ENCODE assay signal across 8 mouse cellular contexts in the genomic region with DNA sequence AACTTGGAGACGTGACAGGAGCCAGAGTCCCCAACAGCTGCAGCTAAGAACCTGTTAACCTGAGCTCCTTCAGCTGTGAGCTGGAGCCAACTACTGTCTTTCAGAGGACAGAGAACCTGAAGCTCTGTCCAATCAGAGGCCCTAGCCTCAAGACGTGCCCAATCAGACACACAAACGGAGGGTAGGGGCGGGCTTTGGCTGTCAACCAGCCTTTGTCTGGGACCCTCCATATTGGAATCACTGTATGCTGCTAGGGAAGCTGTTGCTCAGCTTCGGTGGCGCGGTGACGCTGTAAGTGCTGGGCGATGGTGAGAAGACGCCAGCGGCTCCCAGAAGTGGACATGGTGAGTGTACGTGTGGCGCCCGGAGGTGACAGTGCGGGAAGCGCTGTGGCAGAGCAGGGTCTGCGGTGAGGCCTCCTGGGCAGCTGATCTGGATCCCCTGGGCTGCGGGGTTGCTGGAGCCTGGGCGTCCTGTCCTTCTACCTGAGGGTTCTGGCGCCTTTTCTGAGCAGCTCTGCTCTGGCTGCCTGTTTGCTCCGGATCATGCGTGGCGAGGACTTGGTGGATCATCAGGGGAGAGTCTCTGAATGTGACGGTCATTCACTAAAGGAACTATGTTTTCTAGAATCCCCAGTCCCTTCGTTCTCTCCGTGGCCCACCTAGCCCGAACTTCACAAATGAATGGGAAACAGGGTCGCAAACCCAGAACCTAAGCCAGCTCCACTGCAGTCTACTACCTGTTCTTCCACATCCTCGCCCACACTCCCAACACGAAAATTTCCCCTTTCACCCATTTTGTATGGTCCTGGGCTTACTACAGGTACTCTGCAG. TPM values are rescaled to one million over a fixed set of nuclear protein-coding genes. Genes with fewer than 3 reads are reported as not detected.
DNase-seq lines count a peak whose midpoint lies in the region; ATAC-seq lines count a peak whose summit lies in the region.

A430033K04Rik (plus strand) TSS at position 215 of the 833 bp plus-strand sequence.

- peak within 1 kb of the TSS; percentile 85 for H3K4me2 ChIP-seq in heart, embryonic 13.5 days
- H3K4me2 ChIP-seq in liver, embryonic 12.5 days, result peak within 1 kb of the TSS; percentile 79
- H3K4me2 ChIP-seq in stomach, embryonic 15.5 days, result peak within 1 kb of the TSS; percentile 67

- no peaks in the 10 kb centered on the region for H3K27me3 ChIP-seq in heart, embryonic 13.5 days (replicated peaks)
- H3K27me3 ChIP-seq in liver, embryonic 12.5 days (replicated peaks), result no peaks in the 10 kb centered on the region
- H3K27me3 ChIP-seq in stomach, embryonic 15.5 days (replicated peaks), result no peaks in the 10 kb centered on the region

- DNase-seq in CD4-positive, CD25-positive, alpha-beta regulatory T cell, adult 2 months (ENCODE audit: low read depth, low spot score), result peak; percentile 95
- DNase-seq in fat pad, adult 2 months (ENCODE audit: extremely low read depth, low read depth, low spot score), result peak; percentile 62
- peak; percentile 96 for DNase-seq in kidney, postnatal 10 days
- peak; percentile 91 to 92 for DNase-seq in natural killer cell, adult 2 months (ENCODE audit: low spot score in 2 of 2)

- peak within 1 kb of the TSS; percentile 90 for H3K9ac ChIP-seq in heart, embryonic 13.5 days
- peak within 1 kb of the TSS; percentile 83 for H3K9ac ChIP-seq in liver, embryonic 12.5 days
- peak within 1 kb of the TSS; percentile 68 for H3K9ac ChIP-seq in stomach, embryonic 15.5 days

- H3K27ac ChIP-seq in brown adipose tissue, adult 24 weeks (replicated peaks; ENCODE audit: low read depth, low read length), result peak within 1 kb of the TSS; percentile 22
- H3K27ac ChIP-seq in heart, embryonic 13.5 days (replicated peaks), result peak within 1 kb of the TSS; percentile 89
- H3K27ac ChIP-seq in liver, embryonic 12.5 days, result peak within 1 kb of the TSS; percentile 85
- peak within 1 kb of the TSS; percentile 81 for H3K27ac ChIP-seq in stomach, embryonic 15.5 days

- WGBS in heart, embryonic 13.5 days, result under 1% methylated on average over 30 of the region's 30 CpGs
- WGBS in liver, embryonic 12.5 days (ENCODE audit: insufficient replicate concordance), result 1% methylated on average over 30 of the region's 30 CpGs
- under 1% methylated on average over 30 of the region's 30 CpGs for WGBS in stomach, embryonic 15.5 days

- H3K4me1 ChIP-seq in brown adipose tissue, adult 24 weeks (ENCODE audit: control insufficient read depth, insufficient read depth, insufficient read length, low read length), result no peaks in the 10 kb centered on the region
- H3K4me1 ChIP-seq in heart, embryonic 13.5 days, result peaks cover 38% of the 10 kb centered on the region
- peaks cover 46% of the 10 kb centered on the region for H3K4me1 ChIP-seq in liver, embryonic 12.5 days
- peaks cover 10% of the 10 kb centered on the region for H3K4me1 ChIP-seq in stomach, embryonic 15.5 days

- peaks cover 8% of the 10 kb centered on the region for H3K36me3 ChIP-seq in heart, embryonic 13.5 days
- peaks cover 6% of the 10 kb centered on the region; the same call in 1 of the 2 replicates for H3K36me3 ChIP-seq in liver, embryonic 12.5 days
- peaks cover 5% of the 10 kb centered on the region; the same call in 1 of the 2 replicates for H3K36me3 ChIP-seq in stomach, embryonic 15.5 days

- ATAC-seq in heart, embryonic 13.5 days (ENCODE audit: extremely low read depth, insufficient number of reproducible peaks, low FRiP score, low TSS enrichment), result peak; percentile 86
- peak; percentile 90 for ATAC-seq in liver, embryonic 12.5 days
- ATAC-seq in stomach, embryonic 15.5 days (ENCODE audit: insufficient read depth, low FRiP score, low read depth), result peak; percentile 92

- H3K4me3 ChIP-seq in brown adipose tissue, adult 24 weeks (ENCODE audit: insufficient read depth, low read depth, low read length), result peak within 1 kb of the TSS; percentile 71
- peak within 1 kb of the TSS; percentile 75 for H3K4me3 ChIP-seq in heart, embryonic 13.5 days
- H3K4me3 ChIP-seq in liver, embryonic 12.5 days, result peak within 1 kb of the TSS; percentile 83
- peak within 1 kb of the TSS; percentile 65 for H3K4me3 ChIP-seq in stomach, embryonic 15.5 days (replicated peaks)

- no peaks in the 10 kb centered on the region; the same call in 1 of the 2 replicates for H3K9me3 ChIP-seq in heart, embryonic 13.5 days
- H3K9me3 ChIP-seq in liver, embryonic 12.5 days (replicated peaks), result no peaks in the 10 kb centered on the region
- no peaks in the 10 kb centered on the region for H3K9me3 ChIP-seq in stomach, embryonic 15.5 days

RNA-seq across cellular contexts. Expression of gene A430033K04Rik, which starts in this region (rescaled TPM):
- 1.2 and 2.9 TPM in 2 replicates for polyA plus RNA-seq in brown adipose tissue, adult 24 weeks (2012; ENCODE audit: insufficient read depth, insufficient read length, missing spikeins)
- 7.0 and 7.3 TPM in 2 replicates for polyA plus RNA-seq in heart, embryonic 13.5 days (2015; fragmentation: Nextera tagmentation; extraction: Ambion mirVana)
- 5.4 and 5.7 TPM in 2 replicates for polyA plus RNA-seq in liver, embryonic 12.5 days (2016; fragmentation: Nextera tagmentation; extraction: Ambion mirVana)
- 12.1 and 12.5 TPM in 2 replicates for polyA plus RNA-seq in stomach, embryonic 15.5 days (2015; fragmentation: Nextera tagmentation; extraction: Ambion mirVana)

Comparison
In these comparisons a context has a peak if more than half of its experiments do, and no peak if none do; other contexts are left out.
1. Peak in every context shown above with its lines: DNase-seq, ATAC-seq, H3K4me3 ChIP-seq and H3K27ac ChIP-seq.
2. H3K27ac ChIP-seq: peak in every context shown above with its lines; median percentile 89 in heart, embryonic 13.5 days; 85 in liver, embryonic 12.5 days; 81 in stomach, embryonic 15.5 days; 22 in brown adipose tissue, adult 24 weeks.